28 mouse cellular contexts compared by ENCODE assay signal in the genomic region with DNA sequence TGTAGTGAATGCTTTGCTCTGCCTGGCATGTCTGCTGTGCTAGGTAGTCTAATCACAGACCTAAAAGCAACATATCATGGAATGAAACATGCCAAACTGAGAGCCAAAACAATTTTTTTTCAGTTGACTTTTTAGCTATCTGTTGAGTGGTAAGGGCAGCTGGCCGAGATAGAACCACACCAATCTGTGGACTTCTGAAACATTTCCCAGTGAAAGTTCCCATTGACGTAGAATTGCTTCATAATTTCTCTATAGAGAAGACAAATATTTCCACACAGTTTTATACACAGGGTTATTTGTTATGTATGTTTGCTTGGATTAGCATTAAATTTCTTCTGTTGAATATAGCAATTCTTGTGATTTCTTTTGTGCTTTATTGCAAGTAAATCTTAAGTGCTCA.
"Had no signal": no experiment of that assay in that cellular context is flagged by ENCODE, and none has a peak within 500 bp of the region (broad histone marks: within the 10 kb centered on the region; RNA-seq: fewer than 3 reads in every experiment).

No protein-coding gene starts in this region.

- H3K4me3 ChIP-seq: embryonic facial prominence, embryonic 10.5 days; embryonic facial prominence, embryonic 12.5 days; embryonic facial prominence, embryonic 13.5 days; embryonic facial prominence, embryonic 15.5 days; erythroblast, embryonic 14.5 days; forebrain, embryonic 10.5 days; forebrain, embryonic 12.5 days; forebrain, embryonic 13.5 days; forebrain, embryonic 15.5 days; gastrocnemius, adult 2 months had no signal

- H3K4me1 ChIP-seq: embryonic facial prominence, embryonic 10.5 days; embryonic facial prominence, embryonic 12.5 days; embryonic facial prominence, embryonic 13.5 days; embryonic facial prominence, embryonic 15.5 days; forebrain, embryonic 10.5 days; forebrain, embryonic 12.5 days; forebrain, embryonic 13.5 days; forebrain, embryonic 15.5 days had no signal

- H3K36me3 ChIP-seq: embryonic facial prominence, embryonic 12.5 days; embryonic facial prominence, embryonic 15.5 days; forebrain, embryonic 15.5 days had no signal

- H3K9me3 ChIP-seq: embryonic facial prominence, embryonic 10.5 days; embryonic facial prominence, embryonic 12.5 days; embryonic facial prominence, embryonic 13.5 days; embryonic facial prominence, embryonic 15.5 days; forebrain, embryonic 10.5 days; forebrain, embryonic 12.5 days; forebrain, embryonic 13.5 days; forebrain, embryonic 15.5 days had no signal

- ATAC-seq: forebrain, embryonic 13.5 days; forebrain, embryonic 14.5 days; forebrain, embryonic 15.5 days; forebrain, embryonic 16.5 days; forebrain, postnatal 0 days had no signal

- H3K4me2 ChIP-seq: embryonic facial prominence, embryonic 12.5 days; embryonic facial prominence, embryonic 13.5 days; embryonic facial prominence, embryonic 15.5 days; forebrain, embryonic 12.5 days; forebrain, embryonic 13.5 days; forebrain, embryonic 15.5 days had no signal

- H3K9ac ChIP-seq: embryonic facial prominence, embryonic 12.5 days; embryonic facial prominence, embryonic 13.5 days; embryonic facial prominence, embryonic 15.5 days; forebrain, embryonic 12.5 days; forebrain, embryonic 13.5 days; forebrain, embryonic 15.5 days; forebrain, postnatal 0 days had no signal

- DNase-seq: cerebellum, adult 2 months; cerebellum, adult 8-10 months; cerebellum, adult 9-10 months; cerebellum, adult 9-11 months; cerebellum, postnatal 10 days; cerebellum, postnatal 14 days; cerebellum, postnatal 25 days; cerebellum, postnatal 36 days; embryo, embryonic 11 days; forebrain, postnatal 0 days; gastrocnemius, adult 2 months; gastrocnemius, postnatal 10 days; gastrocnemius, postnatal 14 days; gastrocnemius, postnatal 25 days; gastrocnemius, postnatal 36 days; heart, adult 11 months; heart, adult 18-20 months had no signal

- H3K27me3 ChIP-seq: embryonic facial prominence, embryonic 12.5 days; embryonic facial prominence, embryonic 13.5 days; embryonic facial prominence, embryonic 15.5 days; forebrain, embryonic 12.5 days; forebrain, embryonic 13.5 days; forebrain, embryonic 15.5 days had no signal

- H3K27ac ChIP-seq: embryonic facial prominence, embryonic 10.5 days; embryonic facial prominence, embryonic 12.5 days; embryonic facial prominence, embryonic 13.5 days; embryonic facial prominence, embryonic 15.5 days; forebrain, embryonic 10.5 days; forebrain, embryonic 12.5 days; forebrain, embryonic 13.5 days; forebrain, embryonic 15.5 days; gastrocnemius, adult 2 months had no signal
